Mouse (Mus musculus) spleen, embryonic (tissue): Measurements from ENCODE around the gene Gcgr.
"Not testable (repeated sequence)": the region's sequence is repeated elsewhere in the genome, so short reads cannot be mapped to it uniquely, and the experiment has no call there.

Experiments
- CTCF ChIA-PET: fragments of 350-600 bp; sonication (Branson Sonifier 250); formaldehyde crosslinking; loops from one replicate; lab custom pipeline; 2022; lab: Charles Lee

Gcgr gene

DNA sequence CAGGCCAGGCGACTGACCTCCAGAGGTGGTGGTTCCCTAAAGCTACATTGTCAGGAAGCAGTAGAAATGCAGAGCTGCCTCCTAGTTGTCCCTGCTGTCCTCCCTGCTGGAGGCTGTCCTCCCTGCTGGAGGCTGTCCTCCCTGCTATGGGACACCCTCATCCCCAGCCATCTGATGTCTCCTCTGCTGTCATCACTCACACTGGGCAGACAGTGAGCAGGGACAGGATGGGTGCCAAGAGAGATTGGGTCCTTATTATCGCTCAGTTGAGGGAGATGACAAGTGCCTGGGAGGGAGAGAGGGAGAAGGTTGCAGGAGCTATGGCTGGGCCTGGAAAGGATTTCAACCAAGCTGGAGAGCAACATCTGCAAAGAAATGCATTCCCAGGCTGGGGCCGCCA lies 4.6 kb downstream of the Gcgr start:
- CTCF ChIA-PET, result no interaction called here

DNA sequence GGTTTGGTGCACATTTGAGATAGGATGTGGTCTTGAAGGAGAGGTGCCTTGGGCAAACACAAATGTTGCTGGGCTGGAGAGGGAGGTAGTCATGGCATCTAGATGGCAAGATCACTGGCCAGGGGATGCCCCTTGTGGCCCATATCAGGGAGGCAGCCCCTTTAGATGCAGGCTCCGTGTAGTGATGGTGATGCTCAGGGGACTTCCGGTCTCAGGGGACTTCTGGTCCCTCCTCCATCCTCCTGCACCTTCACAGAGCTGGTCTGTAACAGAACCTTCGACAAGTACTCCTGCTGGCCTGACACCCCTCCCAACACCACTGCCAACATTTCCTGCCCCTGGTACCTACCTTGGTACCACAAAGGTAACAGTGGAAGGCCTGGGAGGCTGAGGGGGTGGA lies 5.3 kb downstream of the Gcgr start:
- CTCF ChIA-PET, result no interaction called here

- CTCF ChIA-PET, result no interaction called here
Observed at GRCm38 (mm10) chr11:120538485-120538884, 8.0 kb downstream of the Gcgr start.

DNA sequence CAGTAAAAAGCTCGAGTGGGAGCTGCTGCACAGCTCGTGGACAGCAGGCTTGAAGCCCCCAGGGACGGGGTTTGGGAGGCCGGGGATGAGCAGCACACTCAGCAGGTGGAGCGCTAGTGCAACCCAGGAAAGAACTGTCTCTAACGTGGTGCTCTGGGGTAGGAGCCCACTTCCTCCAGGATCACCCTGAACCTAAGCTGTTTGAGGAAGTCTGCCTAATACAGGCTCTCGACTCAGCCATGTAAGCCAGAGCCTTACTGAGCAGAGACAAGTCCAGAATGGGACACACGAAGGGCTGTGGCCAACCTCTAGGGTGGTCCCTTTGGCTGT lies 8.4 kb downstream of the Gcgr start:
- CTCF ChIA-PET, result no interaction called here

- CTCF ChIA-PET, result no interaction called here
Observed at GRCm38 (mm10) chr11:120539285-120540014, 9.0 kb downstream of the Gcgr start.

DNA sequence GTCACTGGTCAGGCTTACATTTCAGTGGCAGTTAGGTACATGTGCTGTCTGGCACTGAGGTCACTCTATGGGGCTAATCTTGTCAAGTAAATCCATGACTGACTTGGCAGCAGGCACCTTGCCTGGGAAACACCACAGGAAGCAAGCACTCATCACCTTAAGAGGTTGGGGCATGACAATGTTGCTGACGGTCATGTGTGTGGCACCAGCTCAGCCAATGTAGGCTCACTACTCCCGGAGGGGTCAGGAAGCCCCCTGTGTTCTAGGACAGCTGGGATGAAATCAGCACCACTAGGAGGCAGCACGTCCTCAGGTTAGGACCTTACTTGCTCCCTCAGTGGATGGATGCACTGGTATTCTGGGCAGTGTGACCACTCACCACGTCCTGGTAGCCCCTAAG lies 11.4 kb downstream of the Gcgr start:
- CTCF ChIA-PET, result no interaction called here

- CTCF ChIA-PET, result no interaction called here
Observed at GRCm38 (mm10) chr11:120542376-120542775, 11.9 kb downstream of the Gcgr start.

DNA sequence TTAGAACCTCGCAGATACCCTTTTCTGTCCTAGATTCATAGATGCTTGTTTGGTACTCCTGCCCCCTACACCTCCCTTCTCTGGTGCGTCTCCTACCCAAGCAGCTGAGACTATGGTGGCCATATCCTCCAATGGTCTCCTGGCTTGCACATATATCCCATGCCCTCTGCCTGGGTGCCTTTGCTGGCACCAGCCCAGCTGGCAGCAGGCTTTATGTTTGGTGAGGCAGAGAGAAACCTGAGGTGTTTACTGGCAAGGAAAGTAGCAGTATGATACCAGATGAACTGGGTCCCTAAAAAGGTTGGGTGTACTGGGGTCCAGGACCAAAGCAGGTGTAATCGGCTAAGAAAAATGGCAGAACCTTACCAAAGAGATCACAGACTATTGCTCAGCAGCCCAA lies 15.5 kb downstream of the Gcgr start:
- CTCF ChIA-PET, result no interaction called here

DNA sequence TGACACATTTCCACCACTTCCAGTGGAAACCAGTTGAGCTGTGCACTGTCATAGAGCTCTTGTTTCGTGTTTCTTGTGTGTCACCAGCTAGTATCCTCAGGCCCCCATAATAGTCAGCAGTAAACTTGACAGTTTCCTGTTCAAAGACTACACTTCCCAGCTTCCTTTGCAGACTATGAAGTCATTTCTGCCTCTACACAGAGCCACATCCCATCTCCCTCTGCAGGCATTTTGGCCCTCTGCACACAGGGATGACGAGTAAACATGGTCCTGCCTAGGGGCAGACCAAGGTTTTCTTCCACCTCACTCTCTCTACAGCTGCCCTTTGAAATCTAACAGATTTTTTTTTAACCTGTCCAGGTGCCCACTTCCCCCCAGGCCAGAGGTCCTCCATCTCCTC lies 17.0 kb downstream of the Gcgr start:
- CTCF ChIA-PET, result interaction anchor here (0.6 kb wide), 1 partner anchor 241 kb away, joined by 3 read pairs; no protein-coding TSS in a partner anchor

GRCm38 (mm10) chr11:120548214-120548613 lies 17.7 kb downstream of the Gcgr start:
- CTCF ChIA-PET, result interaction anchor here (1.3 kb wide), 1 partner anchor 19 kb away, joined by 3 read pairs; no protein-coding TSS in a partner anchor

DNA sequence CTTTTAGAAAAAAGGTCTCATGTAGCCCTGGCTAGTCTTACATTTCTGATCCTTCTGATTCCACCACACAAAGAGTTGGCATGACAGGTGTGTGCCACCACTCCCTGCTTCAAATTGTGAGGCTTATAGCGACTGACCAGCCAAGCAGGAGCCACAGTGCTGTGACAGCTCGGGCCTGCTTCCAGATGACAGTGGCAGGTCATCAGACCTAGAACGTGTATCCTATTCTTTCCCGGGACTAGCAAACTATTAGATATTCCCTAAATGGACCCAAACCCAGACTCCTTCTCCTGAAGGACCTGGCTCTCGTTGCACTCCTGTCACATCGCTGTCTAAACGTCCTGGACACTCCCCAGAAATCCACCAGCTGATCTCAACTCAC lies 18.3 kb downstream of the Gcgr start:
- CTCF ChIA-PET, result interaction anchor here (1.3 kb wide), 1 partner anchor 18 kb away, joined by 3 read pairs; no protein-coding TSS in a partner anchor

DNA sequence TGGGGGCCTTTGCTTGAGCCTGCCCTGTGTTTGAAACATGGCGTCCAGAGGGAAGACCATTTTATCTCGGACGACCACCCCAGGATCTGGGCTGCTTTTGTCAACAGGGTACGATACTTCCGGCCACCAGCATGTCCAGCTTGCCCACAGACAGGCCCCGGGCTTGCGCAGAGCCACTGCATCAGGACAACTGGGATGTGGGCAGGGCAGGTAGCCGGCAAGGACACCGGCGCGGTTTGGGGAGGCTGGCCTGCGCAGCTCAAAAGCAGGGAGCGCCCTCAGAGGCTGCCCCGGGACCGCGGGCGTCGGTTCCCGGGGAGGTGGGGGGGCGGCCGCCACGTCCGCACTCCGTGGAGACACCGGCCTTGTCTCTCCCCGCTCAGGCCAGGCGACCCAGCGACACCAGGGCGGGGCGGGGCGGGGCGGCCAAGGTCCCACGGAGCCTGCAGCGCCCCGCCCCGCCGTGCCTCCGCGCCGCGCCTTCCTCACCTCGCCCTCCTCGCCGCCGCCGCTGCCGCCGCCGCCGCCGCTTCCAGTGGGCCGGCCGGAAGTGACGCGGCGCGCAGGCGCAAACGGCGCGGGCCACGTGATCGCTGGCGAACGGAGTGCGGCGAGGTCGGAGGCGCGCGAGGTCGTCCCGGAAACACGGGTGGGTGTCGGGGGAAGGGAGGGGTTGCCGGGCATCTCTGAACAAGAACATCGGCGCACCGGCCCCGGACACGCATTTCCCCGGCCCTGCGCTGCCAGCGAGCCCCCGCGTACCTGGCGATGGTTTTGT lies 18.9 kb downstream of the Gcgr start, which contains the start of gene Mcrip1:
TSS of gene Mcrip1 (minus strand) at position 560 of the 778 bp plus-strand sequence.
- CTCF ChIA-PET, result interaction anchor here (0.7 to 1.3 kb wide), 2 partner anchors 18 to 205 kb away, joined by 3 read pairs; no protein-coding TSS in a partner anchor

DNA sequence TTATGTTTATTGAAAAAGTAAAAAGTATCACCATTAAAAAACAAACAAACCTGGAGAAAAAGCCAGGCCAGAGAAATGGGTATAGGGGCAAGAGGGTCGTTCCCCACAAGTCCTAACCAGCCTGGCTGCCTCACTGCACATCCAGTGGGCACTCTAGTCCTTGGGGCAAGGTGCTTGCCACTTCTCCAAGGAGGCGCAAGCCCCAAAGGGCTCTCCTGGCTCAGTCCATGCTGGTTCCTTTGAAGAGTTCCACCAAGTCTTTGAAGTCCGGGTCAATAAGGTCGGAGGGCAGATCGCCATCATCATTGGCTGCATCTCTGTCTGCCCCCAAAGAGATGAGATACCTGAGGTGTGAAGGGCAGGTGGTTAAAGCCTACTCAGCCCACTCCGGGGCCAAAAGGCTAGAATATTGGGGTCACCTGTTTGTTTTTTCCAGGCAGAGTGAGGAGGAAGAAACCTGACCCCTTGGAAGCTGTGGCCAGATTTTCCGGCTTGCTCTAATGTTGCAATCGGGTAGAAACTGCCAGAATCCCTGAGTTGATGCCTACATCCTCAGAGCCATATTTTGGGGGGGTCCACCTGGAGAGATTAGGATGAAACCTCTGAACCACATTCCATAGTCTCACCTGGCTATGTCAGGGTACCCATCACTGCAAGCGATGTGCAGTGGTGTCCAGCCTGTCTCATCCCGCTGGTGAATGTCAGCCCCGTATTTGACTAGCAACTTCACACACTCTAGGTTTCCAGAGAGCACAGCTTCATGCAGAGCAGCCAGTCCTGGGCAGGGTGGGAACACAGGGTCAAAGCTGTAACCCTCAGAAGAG lies 19.7 kb downstream of the Gcgr start:
- CTCF ChIA-PET, result interaction anchor here (0.7 to 0.9 kb wide), 2 partner anchors 22 to 206 kb away, joined by 3 to 4 read pairs; no protein-coding TSS in a partner anchor

DNA sequence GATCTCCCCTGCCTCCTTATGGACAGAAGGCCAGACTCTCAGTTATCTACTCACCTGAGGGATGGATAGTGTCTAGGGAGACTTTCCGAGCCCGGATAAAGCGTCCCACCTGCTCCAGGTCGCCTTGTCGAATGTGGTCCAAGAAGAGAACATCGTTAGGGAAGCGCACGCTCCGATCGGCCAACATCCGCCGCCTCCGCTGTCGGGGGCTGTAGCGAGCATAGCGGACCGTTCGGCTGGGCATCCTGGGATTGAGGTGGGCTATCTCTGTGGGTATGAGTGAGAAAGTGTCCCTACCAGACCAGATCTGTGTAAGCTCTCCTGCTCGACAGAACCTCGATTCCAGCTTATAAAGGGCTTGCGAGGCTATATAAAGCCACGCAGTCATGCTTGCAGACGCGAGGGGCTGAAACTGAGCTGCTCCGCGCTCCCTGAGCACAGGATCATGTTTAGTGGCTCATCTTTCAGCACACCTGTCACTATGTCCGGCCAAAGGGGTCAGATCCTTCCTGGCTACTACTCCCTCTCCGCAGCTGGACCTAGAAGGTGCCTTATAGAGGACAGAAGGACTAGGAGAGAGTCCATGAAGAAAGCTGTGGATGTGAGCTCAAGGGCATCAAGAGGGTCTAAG lies 20.4 kb downstream of the Gcgr start, which contains the start of gene Ppp1r27:
TSS of gene Ppp1r27 (minus strand) at position 323 of the 631 bp plus-strand sequence.
- CTCF ChIA-PET, result interaction anchor here (0.9 kb wide), 1 partner anchor 21 kb away, joined by 4 read pairs; no protein-coding TSS in a partner anchor

DNA sequence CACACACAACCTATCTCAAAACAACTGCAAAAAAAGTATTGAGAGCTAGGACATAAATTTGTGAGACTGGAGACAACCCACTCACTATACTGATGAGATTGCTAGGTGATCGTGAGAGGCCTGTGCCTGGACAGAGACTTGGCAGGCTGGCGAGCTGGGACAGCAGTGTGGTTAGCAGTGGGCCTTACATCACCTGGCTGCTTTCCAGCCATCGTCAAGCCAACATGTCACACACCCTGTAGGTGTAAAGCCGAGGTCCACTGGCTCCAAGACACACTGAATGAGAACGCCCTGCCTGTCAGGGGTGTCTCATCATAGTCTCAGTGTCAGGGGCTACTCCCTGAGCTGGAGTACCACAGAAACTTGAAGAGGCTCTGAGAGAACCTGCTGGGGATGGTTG lies 22.2 kb downstream of the Gcgr start:
- CTCF ChIA-PET, result interaction anchor here (0.5 to 0.6 kb wide), 2 partner anchors 170 to 285 kb away, joined by 3 to 4 read pairs; no protein-coding TSS in a partner anchor

DNA sequence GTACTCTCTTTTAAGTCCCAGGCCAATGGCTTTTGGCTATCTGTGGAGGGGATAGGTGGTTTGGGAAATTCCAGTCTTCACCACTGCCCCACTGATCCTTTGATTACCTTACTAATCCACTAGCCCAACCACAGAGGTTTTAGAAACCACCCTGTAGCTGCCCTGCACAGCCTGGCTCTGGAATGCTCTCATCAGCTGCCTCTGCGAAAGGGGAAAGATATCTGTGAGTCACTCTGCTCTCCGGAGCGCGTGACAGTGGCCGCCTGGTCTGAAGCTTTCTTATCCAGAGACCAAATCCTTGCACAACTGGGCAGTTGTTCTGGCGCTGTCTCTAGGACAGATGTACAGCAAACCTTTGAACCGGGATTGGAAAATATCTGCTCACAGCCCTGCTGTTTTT lies 24.3 kb downstream of the Gcgr start:
- CTCF ChIA-PET, result interaction anchor here (1.8 kb wide), 1 partner anchor 42 kb away, joined by 8 read pairs; no protein-coding TSS in a partner anchor

- CTCF ChIA-PET, result interaction anchor here (1.8 kb wide), 1 partner anchor 43 kb away, joined by 8 read pairs; no protein-coding TSS in a partner anchor
Observed at GRCm38 (mm10) chr11:120555260-120555659, 24.8 kb downstream of the Gcgr start.

DNA sequence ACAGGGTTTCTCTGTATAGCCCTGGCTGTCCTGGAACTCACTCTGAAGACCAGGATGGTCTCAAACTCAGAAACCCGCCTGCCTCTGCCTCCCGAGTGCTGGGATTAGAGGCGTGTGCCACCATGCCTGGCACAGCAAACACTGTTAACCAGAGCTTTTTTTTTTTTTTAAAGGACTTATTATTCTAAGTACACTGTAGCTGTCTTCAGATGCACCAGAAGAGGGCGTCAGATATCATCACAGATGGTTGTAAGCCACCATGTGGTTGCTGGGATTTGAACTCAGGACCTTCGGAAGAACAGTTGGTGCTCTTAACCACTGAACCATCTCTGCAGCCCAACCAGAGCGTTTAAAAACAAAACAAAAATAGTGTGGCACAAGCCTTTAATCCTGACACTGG lies 28.3 kb downstream of the Gcgr start:
- CTCF ChIA-PET, result not testable (repeated sequence)

DNA sequence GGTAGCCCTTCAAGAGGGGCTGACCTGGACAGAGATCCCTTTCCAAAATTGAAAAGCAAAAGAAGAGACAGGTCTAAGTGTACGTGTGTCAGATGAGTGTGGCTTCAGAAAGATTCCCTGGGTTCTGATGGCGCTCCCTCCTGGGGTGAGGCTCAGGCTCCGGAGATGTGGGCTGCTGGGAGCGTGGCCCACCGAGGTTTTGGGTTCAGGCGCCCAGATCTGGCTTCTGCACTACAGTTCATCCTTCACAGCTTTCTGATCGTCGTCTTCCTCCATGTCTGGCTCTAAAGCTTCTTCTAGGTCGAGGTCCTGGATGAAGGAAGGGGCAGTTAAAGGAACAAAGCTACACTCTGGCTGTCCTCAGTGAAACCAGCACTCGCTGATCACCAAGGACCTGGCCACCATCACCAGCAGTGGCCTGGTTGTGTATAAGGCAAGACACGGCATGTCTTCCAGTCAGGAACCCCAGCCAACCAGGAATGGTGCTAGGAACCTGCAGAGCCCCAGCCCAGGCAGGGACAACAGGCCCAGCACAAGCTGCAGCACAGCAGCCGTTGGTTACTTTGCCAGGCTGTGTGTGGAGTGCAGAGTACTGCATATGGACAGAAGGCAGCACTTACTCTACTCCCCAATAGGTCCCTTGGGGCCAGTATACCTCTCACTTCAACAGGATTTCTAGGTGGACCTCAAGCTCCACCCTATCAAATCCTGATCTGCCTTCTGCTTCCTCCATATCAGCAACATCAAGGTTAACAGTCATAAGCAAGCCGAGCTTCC lies 30.6 kb downstream of the Gcgr start:
- CTCF ChIA-PET, result no interaction called here

DNA sequence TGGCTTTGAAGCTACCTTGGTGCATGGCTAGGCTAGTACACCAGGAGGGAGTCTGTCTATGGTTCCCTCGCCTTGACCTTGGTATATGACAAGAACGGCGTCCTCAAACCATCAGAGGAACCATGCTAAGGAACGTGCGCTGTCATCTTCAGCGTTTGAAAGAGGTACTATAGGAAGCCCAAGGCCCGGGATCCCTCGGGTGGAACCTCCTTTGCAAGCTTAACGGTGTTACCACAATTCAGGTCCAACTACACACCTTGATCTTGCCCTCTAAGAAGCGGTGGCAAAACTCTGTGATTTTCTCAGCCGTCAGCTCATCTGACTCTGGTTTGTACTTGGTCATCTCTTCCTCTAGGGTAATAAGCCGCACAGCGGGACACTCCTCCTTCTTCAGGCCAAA lies 32.5 kb downstream of the Gcgr start:
- CTCF ChIA-PET, result interaction anchor here (0.6 kb wide), 1 partner anchor 58 kb away, joined by 11 read pairs; no protein-coding TSS in a partner anchor
